15 mouse cellular contexts compared by ENCODE assay signal in the genomic region with DNA sequence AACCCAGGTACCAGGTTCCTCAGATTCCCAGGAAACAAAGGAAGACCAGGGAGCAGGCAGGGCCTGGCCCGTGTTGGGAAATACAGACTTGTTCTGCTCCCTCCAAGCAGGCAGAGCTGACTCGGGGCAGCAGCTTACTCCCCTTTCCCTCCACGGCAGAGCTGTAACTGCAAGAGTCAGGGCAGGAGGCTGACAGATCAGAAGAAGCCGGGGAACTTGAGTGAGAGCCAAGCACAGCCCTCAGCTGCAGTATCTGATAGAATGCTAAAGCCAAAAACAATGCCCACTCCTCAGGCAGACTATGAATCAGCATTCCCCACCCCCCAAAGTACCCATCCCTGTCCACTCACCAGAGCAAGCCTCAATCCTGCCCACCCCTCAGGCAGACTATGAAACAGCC. TPM values are rescaled to one million over a fixed set of nuclear protein-coding genes. Genes with fewer than 3 reads are reported as not detected.
"Had no signal": no experiment of that assay in that cellular context is flagged by ENCODE, and none has a peak within 500 bp of the region (broad histone marks: within the 10 kb centered on the region; RNA-seq: fewer than 3 reads in every experiment).

No protein-coding gene starts in this region.

- H3K4me3 ChIP-seq: kidney, embryonic 15.5 days; left cerebral cortex, adult 2 months; limb, embryonic 12.5 days; liver, embryonic 13.5 days; neural tube, embryonic 12.5 days had no signal

- H3K9ac ChIP-seq: kidney, embryonic 15.5 days; limb, embryonic 12.5 days; liver, embryonic 13.5 days; liver, postnatal 0 days; neural tube, embryonic 12.5 days had no signal

- H3K9me3 ChIP-seq: kidney, embryonic 15.5 days; limb, embryonic 12.5 days; liver, embryonic 13.5 days; neural tube, embryonic 12.5 days had no signal

- H3K36me3 ChIP-seq: kidney, embryonic 15.5 days; limb, embryonic 12.5 days; liver, embryonic 13.5 days; neural tube, embryonic 12.5 days had no signal

- H3K4me1 ChIP-seq: liver, embryonic 13.5 days had no signal

- H3K27ac ChIP-seq: kidney, embryonic 15.5 days; left cerebral cortex, adult 2 months; limb, embryonic 12.5 days; liver, embryonic 13.5 days; neural tube, embryonic 12.5 days; stomach, postnatal 0 days had no signal

- ATAC-seq: liver, postnatal 0 days had no signal

- H3K4me2 ChIP-seq: kidney, embryonic 15.5 days; limb, embryonic 12.5 days; liver, embryonic 13.5 days; neural tube, embryonic 12.5 days had no signal

- DNase-seq: kidney, postnatal 14 days; liver; liver, embryonic 13.5 days; liver, postnatal 0 days; lung, postnatal 36 days; thymus, postnatal 4 days had no signal

RNA-seq across cellular contexts. Expression of gene Gm826, which starts 24.9 kb away (rescaled TPM):
- total RNA-seq: layer of hippocampus, postnatal 25 days; left cerebral cortex, adult 2 months; left cerebral cortex, postnatal 14 days; megakaryocyte progenitor cell, adult 5-6 weeks; neutrophil, adult 5-6 weeks had no signal
- polyA plus RNA-seq: limb, embryonic 12.5 days; stomach, postnatal 0 days had no signal
